Mouse (Mus musculus) MEL (cell line): ENCODE measurements around the gene Lgi4. TPM values are rescaled to one million over a fixed set of nuclear protein-coding genes. Genes with fewer than 3 reads are reported as not detected.

Source experiments
- DNase-seq: peaks from one replicate; pipeline ENCODE4 v3.0.0; 2011; ENCODE audit warnings: low read depth, low spot score
- H3K27ac ChIP-seq: 2 replicates; pipeline ENCODE4 v1.5.1; 2012; ENCODE audit warnings: low read depth, mild to moderate bottlenecking, control low read depth, low read length, moderate library complexity; ENCODE audit not compliant: control insufficient read depth
- H3K27me3 ChIP-seq, 2 experiments: fragments of 150-350 bp in 1 of 2; sonication (generic) in 1 of 2; 2 replicates each; pipeline ENCODE4 v1.6.1; 2012; ENCODE audit warnings: low read length in 2 of 2, mild to moderate bottlenecking in 2 of 2, improper control_type of control experiment in 1 of 2, moderate library complexity in 1 of 2; ENCODE audit not compliant: insufficient read depth in 2 of 2, control insufficient read depth in 1 of 2
- H3K36me3 ChIP-seq, 2 experiments: 2 replicates each; pipeline ENCODE4 v1.6.1; 2012 to 2014; ENCODE audit warnings: low read length in 2 of 2, improper control_type of control experiment in 1 of 2, inconsistent platforms in 1 of 2, mild to moderate bottlenecking in 1 of 2; ENCODE audit not compliant: insufficient read depth in 2 of 2, control insufficient read depth in 1 of 2
- H3K4me1 ChIP-seq, 2 experiments: fragments of 150-350 bp in 1 of 2; sonication (generic) in 1 of 2; 2 replicates each; pipeline ENCODE4 v1.6.1; 2012; ENCODE audit warnings: low read length in 2 of 2, improper control_type of control experiment in 1 of 2, mild to moderate bottlenecking in 1 of 2; ENCODE audit not compliant: insufficient read depth in 2 of 2, control insufficient read depth in 1 of 2
- H3K4me3 ChIP-seq, 2 experiments: fragments of 150-350 bp in 1 of 2; sonication (generic) in 1 of 2; 2 replicates each; pipeline ENCODE4 v1.5.1; 2012; ENCODE audit warnings: low read depth in 2 of 2, low read length in 2 of 2, mild to moderate bottlenecking in 2 of 2, moderate library complexity in 2 of 2, control low read depth in 1 of 2, improper control_type of control experiment in 1 of 2; ENCODE audit not compliant: control insufficient read depth in 1 of 2, insufficient read depth in 1 of 2
- H3K79me2 ChIP-seq: 2 replicates; pipeline ENCODE4 v1.6.1; 2012; ENCODE audit warnings: mild to moderate bottlenecking, low read length, moderate library complexity; ENCODE audit not compliant: control insufficient read depth, poor library complexity, insufficient read depth
- H3K9ac ChIP-seq: 2 replicates; pipeline ENCODE4 v1.6.1; 2012; ENCODE audit warnings: low read depth, mild to moderate bottlenecking, control low read depth, low read length, moderate library complexity; ENCODE audit not compliant: control insufficient read depth, poor library complexity, severe bottlenecking
- H3K9me3 ChIP-seq: fragments of 150-350 bp; sonication (generic); replicated peaks from 2 replicates; pipeline ENCODE4 v1.6.1; 2012; ENCODE audit warnings: mild to moderate bottlenecking, low read length, improper control_type of control experiment, moderate library complexity; ENCODE audit not compliant: insufficient read depth
- CHD2 ChIP-seq: IDR thresholded peaks from 2 replicates; pipeline ENCODE4 v1.6.1; 2011; ENCODE audit warnings: low read length, improper control_type of control experiment
- ELF1 ChIP-seq: IDR thresholded peaks from 2 replicates; pipeline ENCODE4 v1.6.1; 2014; ENCODE audit warnings: low read depth, mild to moderate bottlenecking, inconsistent platforms, low read length, improper control_type of control experiment, moderate library complexity
- EP300 ChIP-seq, 2 experiments: IDR thresholded peaks; 2 replicates each; pipeline ENCODE4 v1.6.1; 2011; ENCODE audit warnings: improper control_type of control experiment in 2 of 2, low read length in 2 of 2, low read depth in 1 of 2, mild to moderate bottlenecking in 1 of 2
- GABPA ChIP-seq: IDR thresholded peaks from 2 replicates; pipeline ENCODE4 v1.6.1; 2012; ENCODE audit warnings: low read depth, mild to moderate bottlenecking, inconsistent platforms, low read length, improper control_type of control experiment, moderate library complexity
- GATA1 ChIP-seq: IDR thresholded peaks from 2 replicates; pipeline ENCODE4 v1.6.1; 2011; ENCODE audit warnings: low read depth, low read length, improper control_type of control experiment
- MAZ ChIP-seq: IDR thresholded peaks from 2 replicates; pipeline ENCODE4 v1.6.1; 2012; ENCODE audit warnings: low read depth, mild to moderate bottlenecking, inconsistent platforms, low read length, improper control_type of control experiment
- MEF2A ChIP-seq: IDR thresholded peaks from 2 replicates; pipeline ENCODE4 v1.6.1; 2014; ENCODE audit warnings: low read depth, mild to moderate bottlenecking, inconsistent platforms, low read length, improper control_type of control experiment; ENCODE audit not compliant: poor library complexity, insufficient replicate concordance, severe bottlenecking; ENCODE audit errors: extremely low read depth
- MXI1 ChIP-seq: IDR thresholded peaks from 2 replicates; pipeline ENCODE4 v1.6.1; 2011; ENCODE audit warnings: mild to moderate bottlenecking, low read depth, low read length, improper control_type of control experiment
- MYC ChIP-seq: IDR thresholded peaks from 2 replicates; pipeline ENCODE4 v1.6.1; 2011; ENCODE audit warnings: low read depth, mild to moderate bottlenecking, low read length, improper control_type of control experiment, moderate library complexity
- POLR2A ChIP-seq, 2 experiments: IDR thresholded peaks; 2 replicates each; pipeline ENCODE4 v1.6.1; 2011 to 2012; ENCODE audit warnings: low read length in 2 of 2, mild to moderate bottlenecking in 2 of 2, control low read depth in 1 of 2, improper control_type of control experiment in 1 of 2, low read depth in 1 of 2, moderate library complexity in 1 of 2; ENCODE audit not compliant: control insufficient read depth in 1 of 2, insufficient read depth in 1 of 2, poor library complexity in 1 of 2
- POLR2AphosphoS5 ChIP-seq: IDR thresholded peaks from 2 replicates; pipeline ENCODE4 v1.6.1; 2012; ENCODE audit warnings: low read depth, borderline replicate concordance, mild to moderate bottlenecking, inconsistent platforms, low read length, moderate library complexity, mixed read lengths
- RCOR1 ChIP-seq: IDR thresholded peaks from 2 replicates; pipeline ENCODE4 v1.6.1; 2012; ENCODE audit warnings: low read depth, mild to moderate bottlenecking, inconsistent platforms, low read length, improper control_type of control experiment
- SIN3A ChIP-seq: IDR thresholded peaks from 2 replicates; pipeline ENCODE4 v1.6.1; 2012; ENCODE audit warnings: low read length, improper control_type of control experiment, inconsistent platforms
- SMC3 ChIP-seq: IDR thresholded peaks from 2 replicates; pipeline ENCODE4 v1.6.1; 2011; ENCODE audit warnings: low read depth, low read length, improper control_type of control experiment
- TCF12 ChIP-seq: IDR thresholded peaks from 2 replicates; pipeline ENCODE4 v1.6.1; 2014; ENCODE audit warnings: low read depth, mild to moderate bottlenecking, inconsistent platforms, low read length, improper control_type of control experiment, moderate library complexity
- ZC3H11A ChIP-seq: IDR thresholded peaks from 2 replicates; pipeline ENCODE4 v1.6.1; 2012; ENCODE audit warnings: low read depth, mild to moderate bottlenecking, inconsistent platforms, low read length, improper control_type of control experiment
- ZMIZ1 ChIP-seq: IDR thresholded peaks from 2 replicates; pipeline ENCODE4 v1.6.1; 2012; ENCODE audit warnings: low read depth, mild to moderate bottlenecking, inconsistent platforms, low read length, improper control_type of control experiment, moderate library complexity
- polyA plus RNA-seq, 2 experiments: library from polyadenylated mRNA; stranded (reverse) in 1 of 2; unstranded in 1 of 2; fragments of >175 nt in 1 of 2; fragments of >200 nt in 1 of 2; gene quantifications; 2 replicates each; pipeline versions ENCODE4 v1.2.1 to v1.2.4; 2012; ENCODE audit warnings: low replicate concordance in 2 of 2, low read depth in 1 of 2; ENCODE audit not compliant: insufficient read length in 2 of 2, insufficient read depth in 1 of 2, missing spikeins in 1 of 2
- total RNA-seq: library from RNA; depleted of rRNA; stranded (reverse); fragments of 300-350 nt; gene quantifications from 2 replicates; pipeline ENCODE4 v1.2.3, GENCODE M21; 2012

The Lgi4 gene
- total and polyA plus RNA-seq, 3 experiments = not detected

GRCm38 (mm10) chr7:31040281-31041022 is 18.7 kb upstream of the Lgi4 start:
- no peak overlapping the region for H3K9ac ChIP-seq
- no peak overlapping the region; a peak in 1 of 4 replicates for H3K4me3 ChIP-seq
- peaks cover 7 to 37% of the 10 kb centered on the region in 2 experiments for H3K4me1 ChIP-seq
- H3K27ac ChIP-seq = 0 out of 2 replicates have a peak overlapping the region, but pooled peaks have one; percentile 19
- no peaks in the 10 kb centered on the region; the same call in 1 of the 2 replicates for H3K79me2 ChIP-seq
- TF ChIP-seq RCOR1 = peak; percentile 76
- no peak for TF ChIP-seq MEF2A
- TF ChIP-seq GATA1 = peak; percentile 54
- no peak for TF ChIP-seq POLR2AphosphoS5
- no peak for TF ChIP-seq ELF1
- no peak for TF ChIP-seq GABPA
- no peak for TF ChIP-seq POLR2A (IDR thresholded peaks at IDR 0.05; ENCODE audit: control insufficient read depth in 1 of 2, insufficient read depth in 1 of 2, low read depth in 1 of 2, low read length in 2 of 2, poor library complexity in 1 of 2)
- TF ChIP-seq MYC = no peak
- TF ChIP-seq ZC3H11A = no peak
- no peak for TF ChIP-seq ZMIZ1
- TF ChIP-seq EP300 (IDR thresholded peaks at IDR 0.05; ENCODE audit: low read depth in 1 of 2, low read length in 2 of 2) = peak in 1 of 2 experiments; percentile 28; a peak in 1 of 4 replicates
- no peak for TF ChIP-seq MXI1
- 0 out of 2 replicates have a peak, but pooled peaks have one; percentile 28 for TF ChIP-seq TCF12
- no peak for TF ChIP-seq CHD2
- TF ChIP-seq SIN3A = no peak
- no peak for TF ChIP-seq SMC3
- TF ChIP-seq, all 39 proteins: peak for 4
- peak; percentile 53 for DNase-seq
- no peaks in the 10 kb centered on the region for H3K9me3 ChIP-seq
- H3K36me3 ChIP-seq = peaks cover 0 to 18% of the 10 kb centered on the region in 2 experiments; a peak in 2 of 4 replicates
- H3K27me3 ChIP-seq = no peaks in the 10 kb centered on the region

DNA sequence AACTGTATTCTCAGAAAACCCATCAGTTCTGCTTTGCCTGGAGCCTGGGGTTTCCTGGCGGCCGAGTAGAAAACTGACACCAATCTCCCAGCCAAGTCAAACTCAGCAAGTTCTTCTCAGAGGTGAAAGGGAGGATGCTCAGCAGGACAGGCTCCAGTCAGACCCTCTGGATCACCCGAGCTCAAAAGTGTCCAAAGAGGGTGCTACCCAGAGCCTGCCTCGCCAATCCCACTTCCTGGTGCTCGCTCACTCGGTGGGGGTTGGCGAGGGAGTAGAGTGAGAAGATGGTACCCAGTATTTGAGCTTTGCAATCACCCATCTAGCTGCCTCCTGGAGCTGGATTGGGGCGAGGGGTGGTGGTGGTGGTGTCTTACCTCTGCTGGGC is 18.1 kb upstream of the Lgi4 start:
- H3K4me1 ChIP-seq = peaks cover 2 to 31% of the 10 kb centered on the region in 2 experiments
- H3K4me3 ChIP-seq = no peak overlapping the region; a peak in 1 of 4 replicates
- no peak for DNase-seq
- no peaks in the 10 kb centered on the region for H3K27me3 ChIP-seq
- peaks cover 0 to 13% of the 10 kb centered on the region in 2 experiments; a peak in 2 of 4 replicates for H3K36me3 ChIP-seq
- 0 out of 2 replicates have a peak overlapping the region, but pooled peaks have one; percentile 19 for H3K27ac ChIP-seq
- no peaks in the 10 kb centered on the region for H3K9me3 ChIP-seq
- H3K9ac ChIP-seq = no peak overlapping the region
- no peak for TF ChIP-seq ZC3H11A
- TF ChIP-seq MAZ = 0 out of 2 replicates have a peak, but pooled peaks have one; percentile 3
- TF ChIP-seq EP300 (IDR thresholded peaks at IDR 0.05; ENCODE audit: low read depth in 1 of 2, low read length in 2 of 2) = 0 out of 4 replicates have a peak, but pooled peaks of 1 of the 2 experiments have one; percentile 1
- TF ChIP-seq, all 39 proteins: peak for 2
- no peaks in the 10 kb centered on the region; the same call in 1 of the 2 replicates for H3K79me2 ChIP-seq
